Mouse (Mus musculus): ENCODE measurements around the gene E130308A19Rik. TPM values are rescaled to one million over a fixed set of nuclear protein-coding genes. Genes with fewer than 3 reads are reported as not detected.
A peak's percentile ranks its signal among the peaks of the same experiment; 100 is the strongest.

E130308A19Rik gene
- polyA plus RNA-seq, 1 experiment from 2014 or later: 16.4 TPM

DNA sequence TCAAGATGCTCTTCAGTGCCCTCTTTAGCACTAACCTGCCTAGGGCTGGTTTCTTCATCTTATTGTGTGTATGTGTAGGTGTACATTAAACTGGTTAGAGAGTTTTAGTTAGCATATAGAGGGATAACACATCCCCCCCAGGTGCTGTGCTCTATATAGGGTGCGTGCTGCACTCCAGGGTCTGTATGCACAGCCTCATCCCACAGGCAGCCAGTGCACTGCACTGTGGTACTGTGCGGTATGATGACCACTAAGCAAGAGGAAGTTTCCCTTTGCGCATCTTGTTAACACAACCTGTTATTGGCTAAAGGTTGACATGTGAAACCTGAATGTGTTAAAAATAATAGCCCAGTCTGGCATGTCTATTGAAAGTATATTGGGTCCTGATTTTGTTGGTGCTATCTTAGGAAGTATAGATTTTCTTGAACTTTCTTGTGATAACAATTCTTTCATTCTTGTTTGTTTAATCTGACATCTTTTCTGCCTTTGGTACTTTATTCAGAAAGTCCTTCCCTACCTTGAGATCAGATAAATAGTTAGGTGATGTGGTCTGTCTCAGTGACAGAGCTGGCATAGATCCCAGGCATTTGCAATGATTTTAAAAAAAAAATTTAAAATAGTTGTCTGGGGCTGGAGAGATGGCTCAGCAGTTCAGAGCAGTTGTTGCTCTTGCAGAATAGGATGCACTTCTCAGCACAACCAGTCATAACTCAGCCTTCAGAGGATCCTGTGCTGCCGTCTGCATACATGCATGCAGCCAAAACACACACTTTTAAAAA, 73.2 kb downstream of the E130308A19Rik start:
- Histone ChIP-seq H3K4me1 (ENCODE audit: insufficient read depth, low read depth, low read length) (no peaks in the 10 kb centered on the region), H3K9ac (replicated peaks; ENCODE audit: low read depth) (no peak overlapping the region), H3K27ac (ENCODE audit: low read length) (no peak overlapping the region), H3K4me3 (ENCODE audit: low read depth, low read length) (no peak overlapping the region), H3K9me3 (ENCODE audit: low read length) (no peaks in the 10 kb centered on the region), H3K4me2 (replicated peaks; ENCODE audit: low read depth, low read length) (no peak overlapping the region), H3K36me3 (ENCODE audit: insufficient read depth, low read length) (no peaks in the 10 kb centered on the region), H3K27me3 (replicated peaks; ENCODE audit: insufficient read depth, low read length) (no peaks in the 10 kb centered on the region)
- DNase-seq (ENCODE audit: low spot score): no peak
- 83% methylated on average over 4 of the region's 4 CpGs for WGBS
- ATAC-seq: no peak
- no peak for TF ChIP-seq CTCF (IDR thresholded peaks at IDR 0.05)
- no peak for TF ChIP-seq EP300 (IDR thresholded peaks at IDR 0.05)

DNA sequence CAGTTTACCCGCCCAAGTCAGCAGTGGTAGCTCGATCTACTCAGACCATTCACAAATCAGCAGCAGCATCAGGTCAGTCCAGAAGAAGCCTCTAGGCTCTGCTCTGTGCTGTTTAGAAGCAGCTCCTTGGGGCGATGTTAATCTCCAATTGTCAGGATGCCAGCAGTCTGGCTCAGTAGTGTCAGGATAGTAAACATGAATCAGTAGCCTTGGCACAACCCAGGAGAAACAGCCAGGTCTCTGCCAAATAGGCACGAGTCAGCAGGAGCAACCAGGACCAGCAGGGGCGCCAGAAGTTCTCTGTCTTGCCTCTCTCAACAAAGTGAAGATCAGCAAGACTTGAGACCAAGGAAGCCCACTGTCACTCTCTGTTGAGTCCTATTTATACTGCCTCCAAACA, 83.3 kb downstream of the E130308A19Rik start:
- no peak for DNase-seq (ENCODE audit: low spot score)
- Histone ChIP-seq H3K9me3 (ENCODE audit: low read length) (no peaks in the 10 kb centered on the region), H3K4me3 (ENCODE audit: low read depth, low read length) (no peak overlapping the region), H3K27me3 (replicated peaks; ENCODE audit: insufficient read depth, low read length) (no peaks in the 10 kb centered on the region), H3K27ac (ENCODE audit: low read length) (no peak overlapping the region), H3K9ac (replicated peaks; ENCODE audit: low read depth) (no peak overlapping the region), H3K4me2 (replicated peaks; ENCODE audit: low read depth, low read length) (no peak overlapping the region), H3K36me3 (ENCODE audit: insufficient read depth, low read length) (no peaks in the 10 kb centered on the region), H3K4me1 (ENCODE audit: insufficient read depth, low read depth, low read length) (peaks cover 6% of the 10 kb centered on the region; the same call in 1 of the 2 replicates)
- TF ChIP-seq EP300 (IDR thresholded peaks at IDR 0.05) (no peak), CTCF (IDR thresholded peaks at IDR 0.05) (0 out of 2 replicates have a peak, but pooled peaks have one; percentile 13)
- WGBS: 80% methylated on average over 5 of the region's 5 CpGs
- ATAC-seq: no peak

DNA sequence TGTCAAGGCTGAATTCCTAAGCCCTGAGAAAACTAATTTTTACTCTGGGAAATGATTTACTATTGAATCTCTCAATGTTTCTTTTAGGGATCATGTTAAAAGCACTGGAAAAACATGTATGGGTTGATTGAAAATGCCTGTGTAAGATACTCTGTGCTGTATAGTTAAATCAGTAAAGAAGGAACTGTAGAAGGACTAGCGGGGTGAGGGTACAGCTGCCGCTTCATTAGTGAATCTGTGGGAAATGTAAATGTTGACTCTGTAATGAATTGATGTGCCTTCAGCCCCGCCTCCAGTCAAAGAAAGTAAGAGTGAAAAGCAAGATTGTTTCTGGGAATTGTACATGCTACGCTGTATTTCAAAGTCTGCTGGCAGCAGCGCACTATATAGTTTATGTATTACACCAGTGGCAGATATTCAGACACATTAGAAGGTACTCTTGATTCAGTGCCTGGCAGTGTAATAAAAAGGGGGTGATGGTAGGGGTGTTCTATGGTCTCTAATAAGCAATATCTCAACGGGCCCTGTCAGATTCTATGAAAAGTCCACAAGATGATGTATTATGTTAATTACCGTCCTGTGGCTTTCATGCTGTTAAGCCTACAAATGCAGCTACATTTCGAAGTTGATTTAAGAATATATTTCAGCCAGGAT, 84.9 kb downstream of the E130308A19Rik start:
- H3K9me3 ChIP-seq (ENCODE audit: low read length): no peaks in the 10 kb centered on the region
- WGBS: 56% methylated on average over 8 of the region's 8 CpGs
- peaks cover 6% of the 10 kb centered on the region; the same call in 1 of the 2 replicates for H3K4me1 ChIP-seq (ENCODE audit: insufficient read depth, low read depth, low read length)
- H3K9ac ChIP-seq (replicated peaks; ENCODE audit: low read depth): no peak overlapping the region
- no peak for ATAC-seq
- H3K27ac ChIP-seq (ENCODE audit: low read length): no peak overlapping the region
- no peak overlapping the region for H3K4me2 ChIP-seq (replicated peaks; ENCODE audit: low read depth, low read length)
- no peak for TF ChIP-seq EP300 (IDR thresholded peaks at IDR 0.05)
- no peak for TF ChIP-seq CTCF (IDR thresholded peaks at IDR 0.05)
- no peaks in the 10 kb centered on the region for H3K27me3 ChIP-seq (replicated peaks; ENCODE audit: insufficient read depth, low read length)
- no peaks in the 10 kb centered on the region for H3K36me3 ChIP-seq (ENCODE audit: insufficient read depth, low read length)
- no peak overlapping the region for H3K4me3 ChIP-seq (ENCODE audit: low read depth, low read length)
- no peak for DNase-seq (ENCODE audit: low spot score)

DNA sequence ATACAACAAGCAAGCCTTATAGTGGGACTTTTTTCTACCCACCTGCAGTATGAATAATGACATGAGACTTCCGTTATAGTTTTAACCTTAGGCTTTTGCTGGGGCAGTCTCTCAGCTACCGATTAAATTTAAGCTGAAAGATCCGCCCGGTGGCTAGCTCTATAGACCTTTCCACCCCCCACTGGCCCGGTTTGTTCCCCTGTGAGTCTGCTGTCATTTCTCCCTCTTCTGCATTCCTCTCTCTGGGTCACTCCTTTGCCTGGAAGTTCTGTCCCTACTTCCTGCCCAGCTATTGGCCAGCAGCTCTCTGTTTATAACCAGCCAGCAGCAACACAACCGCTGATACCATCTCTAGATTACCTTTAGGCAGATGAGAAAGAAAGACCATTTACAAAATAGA, 86.4 kb downstream of the E130308A19Rik start:
- 60% methylated on average over 6 of the region's 6 CpGs for WGBS
- no peak overlapping the region for H3K4me3 ChIP-seq (ENCODE audit: low read depth, low read length)
- H3K36me3 ChIP-seq (ENCODE audit: insufficient read depth, low read length): no peaks in the 10 kb centered on the region
- TF ChIP-seq EP300 (IDR thresholded peaks at IDR 0.05) (no peak), CTCF (IDR thresholded peaks at IDR 0.05) (no peak)
- no peaks in the 10 kb centered on the region for H3K27me3 ChIP-seq (replicated peaks; ENCODE audit: insufficient read depth, low read length)
- no peak overlapping the region for H3K9ac ChIP-seq (replicated peaks; ENCODE audit: low read depth)
- H3K4me2 ChIP-seq (replicated peaks; ENCODE audit: low read depth, low read length): no peak overlapping the region
- DNase-seq (ENCODE audit: low spot score) (no peak), ATAC-seq (no peak)
- H3K27ac ChIP-seq (ENCODE audit: low read length): no peak overlapping the region
- H3K4me1 ChIP-seq (ENCODE audit: insufficient read depth, low read depth, low read length): 0 out of 2 replicates have a peak, but pooled peaks cover 3% of the 10 kb centered on the region
- no peaks in the 10 kb centered on the region for H3K9me3 ChIP-seq (ENCODE audit: low read length)

DNA sequence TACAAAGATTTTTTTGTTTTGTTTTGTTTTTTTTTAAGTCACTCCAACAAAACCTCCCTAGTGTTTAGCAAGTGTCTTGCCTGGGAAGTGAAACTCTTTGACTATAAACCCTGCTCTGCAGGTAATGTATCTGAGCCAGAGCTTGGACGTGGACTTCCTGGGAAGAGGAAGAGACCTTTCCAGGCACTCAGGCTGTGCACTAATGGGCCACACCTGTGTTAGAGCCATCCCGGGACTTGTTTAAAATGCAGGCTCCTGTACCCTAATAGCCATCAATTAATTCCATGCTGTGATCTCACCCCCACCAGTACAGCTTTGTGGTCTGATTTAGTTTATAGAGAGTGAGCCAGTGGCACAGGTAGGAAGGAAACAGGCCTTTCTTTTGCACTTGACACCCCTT, 86.9 kb downstream of the E130308A19Rik start:
- no peaks in the 10 kb centered on the region for H3K36me3 ChIP-seq (ENCODE audit: insufficient read depth, low read length)
- WGBS: 55% methylated on average over 2 of the region's 2 CpGs
- H3K4me1 ChIP-seq (ENCODE audit: insufficient read depth, low read depth, low read length): 0 out of 2 replicates have a peak, but pooled peaks cover 3% of the 10 kb centered on the region
- no peaks in the 10 kb centered on the region for H3K27me3 ChIP-seq (replicated peaks; ENCODE audit: insufficient read depth, low read length)
- H3K27ac ChIP-seq (ENCODE audit: low read length): no peak overlapping the region
- no peak overlapping the region for H3K4me2 ChIP-seq (replicated peaks; ENCODE audit: low read depth, low read length)
- no peak for ATAC-seq
- no peak overlapping the region for H3K9ac ChIP-seq (replicated peaks; ENCODE audit: low read depth)
- H3K9me3 ChIP-seq (ENCODE audit: low read length): no peaks in the 10 kb centered on the region
- no peak overlapping the region for H3K4me3 ChIP-seq (ENCODE audit: low read depth, low read length)
- TF ChIP-seq EP300 (IDR thresholded peaks at IDR 0.05) (no peak), CTCF (IDR thresholded peaks at IDR 0.05) (no peak)
- no peak for DNase-seq (ENCODE audit: low spot score)

DNA sequence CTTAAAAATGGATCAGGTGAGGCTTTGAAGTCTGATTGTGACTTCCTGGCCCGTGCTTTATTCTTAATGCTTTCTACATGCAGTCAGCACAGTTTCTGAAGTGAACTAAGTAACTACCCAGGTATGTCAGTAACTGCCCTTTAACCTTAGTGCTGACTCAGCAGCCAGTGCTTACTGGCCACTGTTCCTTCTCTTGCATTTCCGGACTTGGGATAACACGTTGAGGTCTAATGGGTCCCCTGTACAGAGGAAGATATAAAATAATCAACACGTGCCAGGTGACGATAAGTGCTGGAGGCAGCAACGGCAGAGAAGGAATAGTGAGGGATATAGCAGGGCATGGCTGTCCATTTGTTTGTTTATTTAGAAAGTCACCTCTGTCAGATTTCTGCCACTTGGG, 88.5 kb downstream of the E130308A19Rik start:
- H3K4me1 ChIP-seq (ENCODE audit: insufficient read depth, low read depth, low read length): peaks cover 6% of the 10 kb centered on the region; the same call in 1 of the 2 replicates

More for the DNA sequence above, 88.5 kb downstream of the E130308A19Rik start:
- no peaks in the 10 kb centered on the region for H3K9me3 ChIP-seq (ENCODE audit: low read length)
- H3K9ac ChIP-seq (replicated peaks; ENCODE audit: low read depth): no peak overlapping the region
- H3K36me3 ChIP-seq (ENCODE audit: insufficient read depth, low read length): no peaks in the 10 kb centered on the region
- WGBS: 61% methylated on average over 6 of the region's 6 CpGs
- no peak overlapping the region for H3K4me3 ChIP-seq (ENCODE audit: low read depth, low read length)
- no peak for ATAC-seq
- no peak overlapping the region for H3K27ac ChIP-seq (ENCODE audit: low read length)
- TF ChIP-seq EP300 (IDR thresholded peaks at IDR 0.05) (no peak), CTCF (IDR thresholded peaks at IDR 0.05) (no peak)
- no peaks in the 10 kb centered on the region for H3K27me3 ChIP-seq (replicated peaks; ENCODE audit: insufficient read depth, low read length)
- DNase-seq (ENCODE audit: low spot score): no peak
- no peak overlapping the region for H3K4me2 ChIP-seq (replicated peaks; ENCODE audit: low read depth, low read length)
